Mouse (Mus musculus) left cerebral cortex, adult 6 months (tissue): ENCODE data around the gene Olfr220. TPM values are rescaled to one million over a fixed set of nuclear protein-coding genes. Genes with fewer than 3 reads are reported as not detected.

Experiments used
- long read RNA-seq, 2 experiments: library from polyadenylated mRNA; unstranded; transcript quantifications; one replicate each; pipeline ENCODE4 v2.0.0; 2019 to 2020
- polyA plus RNA-seq: library from polyadenylated mRNA; unstranded; fragments of <200 nt; fragmentation: Nextera tagmentation; gene quantifications from 2 replicates; pipeline ENCODE4 v1.2.3, GENCODE M21; 2021

The Olfr220 gene
- not detected in 2 replicates for polyA plus RNA-seq
- long read RNA-seq, experiment 1, result 0 reads
- long read RNA-seq, experiment 2, result 0 reads

GRCm38 (mm10) chr1:174441782-174442181, at the start of gene Olfr220:
Gene Olfr220 (plus strand): TSS chr1:174442082.

GRCm38 (mm10) chr1:174423764-174424163, 18.1 kb upstream of the Olfr220 start, which contains the start of gene Olfr414:
Gene Olfr414 (plus strand): TSS chr1:174424064.

Other genes with a start within 250 kb of the Olfr220 start
- gene Olfr419, start 190.0 kb upstream of the Olfr220 start, polyA plus RNA-seq, result not detected in 2 replicates
- gene Mptx1, start 111.6 kb upstream of the Olfr220 start, polyA plus RNA-seq, result not detected in 2 replicates
- not detected in 2 replicates for gene Olfr417, start 77.0 kb upstream of the Olfr220 start, polyA plus RNA-seq
- gene Olfr248, start 51.0 kb upstream of the Olfr220 start, polyA plus RNA-seq, result not detected in 2 replicates
- not detected in 2 replicates for gene Olfr414, start 18.0 kb upstream of the Olfr220 start, polyA plus RNA-seq
- 8.4 and 8.6 TPM in 2 replicates for gene Fmn2, start 59.7 kb downstream of the Olfr220 start, polyA plus RNA-seq